Mouse (Mus musculus): Measurements from ENCODE around the gene Clec4a3.
"Not testable (repeated sequence)": the region's sequence is repeated elsewhere in the genome, so short reads cannot be mapped to it uniquely, and the experiment has no call there.

Clec4a3 gene

DNA sequence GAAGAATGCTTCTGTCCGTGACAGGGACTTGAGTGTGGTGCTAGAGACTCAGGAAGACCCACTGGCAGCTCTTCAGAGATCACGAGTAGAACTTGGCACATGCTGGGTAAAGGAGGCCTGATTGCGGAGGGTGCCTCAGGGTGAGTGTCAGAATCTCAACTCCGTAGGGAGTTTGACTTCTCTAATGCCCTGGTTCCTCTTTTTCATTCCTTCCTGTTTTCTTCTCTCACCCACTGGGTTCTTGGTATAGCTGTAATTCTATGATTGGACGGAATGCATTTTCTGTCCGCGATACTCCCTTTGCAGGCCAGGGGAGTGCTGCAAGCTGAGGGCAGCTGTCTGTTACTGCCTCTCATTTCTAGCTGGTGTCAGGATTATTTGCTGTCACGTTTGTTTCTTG lies at the start of gene Clec4a3:
Clec4a3 (plus strand) TSS at position 115 of the 400 bp plus-strand sequence.
- no peak for DNase-seq

DNA sequence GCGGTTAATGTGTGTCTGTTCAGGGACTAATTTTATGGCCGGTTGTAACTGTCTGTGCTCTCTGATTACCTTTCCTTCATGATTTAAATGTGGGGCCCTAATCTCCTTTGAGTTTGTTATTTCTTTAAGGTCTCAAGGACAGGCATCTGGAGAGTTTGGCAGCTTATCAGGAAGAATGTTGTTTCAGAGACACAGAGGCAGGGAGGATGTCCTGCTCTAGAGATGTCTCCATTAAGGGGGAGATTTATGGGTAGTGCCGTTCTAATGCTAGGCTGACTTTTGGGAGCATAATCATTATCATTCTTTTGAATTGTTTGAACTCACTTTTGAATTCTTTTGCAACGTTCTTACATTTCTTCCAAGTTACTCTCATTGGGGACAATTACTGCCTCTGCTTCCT lies 32.4 kb upstream of the Clec4a3 start:
- no peak for DNase-seq

DNA sequence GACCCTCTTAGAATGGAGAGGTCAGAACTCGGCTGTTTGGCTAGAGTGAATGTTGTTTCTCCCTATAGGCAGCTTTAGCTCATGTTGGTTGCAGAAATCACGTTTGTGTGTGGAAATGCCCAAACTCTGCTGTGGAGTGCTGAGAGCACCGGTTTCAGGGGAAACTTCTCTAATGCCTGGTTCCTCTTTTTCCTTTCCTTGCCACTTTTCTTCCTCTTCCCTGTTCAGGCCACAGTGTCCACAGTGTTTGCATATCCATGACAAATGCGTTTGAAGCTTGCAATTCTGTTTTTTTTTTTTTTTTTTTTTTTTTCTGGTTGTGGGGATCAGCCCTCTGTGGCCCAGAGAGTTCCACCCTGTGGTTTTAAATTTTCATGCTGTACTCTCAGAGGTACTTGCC lies 30.9 kb upstream of the Clec4a3 start, which contains the start of gene Clec4a1:
Clec4a1 (plus strand) TSS at position 398 of the 400 bp plus-strand sequence.
- no peak for DNase-seq

DNA sequence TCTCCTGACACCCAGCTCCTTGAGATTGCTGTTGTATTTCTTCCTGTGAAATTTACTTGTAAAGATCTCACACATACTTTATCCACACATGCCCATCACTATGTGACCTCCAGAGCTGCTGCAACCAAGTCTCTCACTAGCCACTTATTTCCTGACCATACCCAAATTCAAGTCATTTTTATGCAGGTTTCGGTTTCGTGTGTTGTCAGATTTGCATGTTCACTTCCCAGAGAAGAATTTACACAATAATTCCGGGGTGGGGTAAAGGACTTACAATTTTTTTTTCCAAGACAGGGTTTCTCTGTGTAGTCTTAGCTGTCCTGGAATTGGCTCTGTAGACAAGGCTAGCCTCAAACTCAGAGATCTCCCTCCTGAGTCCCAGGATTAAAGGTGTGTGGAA lies 17.5 kb upstream of the Clec4a3 start:
- DNase-seq: no peak

DNA sequence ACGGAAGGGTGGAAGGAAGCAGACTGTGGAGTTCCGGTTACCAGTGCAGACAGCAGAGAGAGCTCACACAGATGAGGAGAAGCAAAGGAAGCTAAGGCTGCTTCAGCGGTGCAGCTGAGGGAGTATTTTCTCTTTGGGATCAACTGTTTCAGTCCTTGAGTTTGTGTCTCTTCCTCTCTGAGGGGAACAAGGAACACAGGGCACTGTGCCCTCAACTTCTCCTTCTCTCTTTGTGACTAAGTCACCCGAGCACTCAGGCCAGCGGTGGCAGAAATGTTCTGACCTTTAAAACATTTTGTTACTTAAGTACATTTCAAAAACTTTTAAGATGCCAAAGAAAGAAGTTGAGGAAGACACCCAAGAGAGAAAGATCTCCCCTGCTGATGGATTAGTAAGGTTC lies 12.7 kb upstream of the Clec4a3 start:
- no peak for DNase-seq

DNA sequence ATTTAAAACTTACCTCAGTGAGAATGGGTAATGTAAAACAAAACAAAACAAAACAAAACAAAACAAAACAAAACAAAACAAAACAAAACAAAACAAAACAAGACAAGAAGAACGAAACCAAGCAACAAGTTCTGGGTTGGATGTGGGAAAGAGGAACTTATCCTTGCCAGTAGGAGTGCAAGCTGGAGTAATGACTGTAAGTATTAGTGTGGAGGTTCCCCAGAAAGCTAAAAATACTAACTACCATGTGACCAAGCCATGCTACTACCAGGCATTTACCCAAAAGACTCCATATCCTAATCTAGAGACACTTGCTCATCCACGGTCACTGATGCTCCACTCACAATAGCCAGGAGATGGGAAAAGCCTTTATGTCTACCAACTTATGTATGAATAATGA lies 5.6 kb upstream of the Clec4a3 start:
- DNase-seq: no peak

DNA sequence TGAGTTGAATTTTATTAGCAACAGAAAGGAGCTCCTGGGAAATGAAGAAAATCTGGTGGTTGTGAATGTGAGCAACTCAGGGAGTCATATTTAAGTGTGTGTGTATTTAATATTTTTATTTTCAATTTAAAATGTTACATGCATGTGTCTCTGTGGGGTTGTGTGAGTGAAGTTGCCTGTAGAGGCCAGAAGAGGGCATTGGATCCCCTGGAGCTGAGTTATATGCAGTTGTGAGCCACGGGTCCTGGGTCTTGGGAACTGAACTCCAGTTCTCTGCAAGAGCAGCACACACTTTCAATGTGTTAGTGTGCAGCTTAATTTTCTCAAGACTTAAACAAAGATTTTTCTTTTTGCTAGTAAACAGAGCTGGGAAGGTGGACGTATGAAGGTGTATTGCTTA lies 12.2 kb downstream of the Clec4a3 start:
- DNase-seq: no peak

DNA sequence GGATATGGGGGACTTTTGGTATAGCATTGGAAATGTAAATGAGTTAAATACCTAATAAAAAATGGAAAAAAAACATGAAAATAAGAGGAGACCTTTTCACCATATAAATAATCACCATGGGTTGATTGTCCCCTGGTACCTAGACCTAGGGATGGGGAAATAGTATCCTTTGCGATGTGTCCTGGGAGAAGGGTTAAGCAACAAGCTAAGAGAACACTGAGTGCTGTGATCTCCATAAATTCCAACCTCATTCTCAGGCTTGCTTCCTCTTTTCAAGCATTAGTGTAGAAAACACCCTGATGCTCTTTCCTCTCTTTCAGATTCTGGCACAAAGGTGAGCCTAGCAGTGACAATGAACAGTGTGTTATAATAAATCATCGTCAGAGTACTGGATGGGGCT lies 16.7 kb downstream of the Clec4a3 start:
- no peak for DNase-seq

DNA sequence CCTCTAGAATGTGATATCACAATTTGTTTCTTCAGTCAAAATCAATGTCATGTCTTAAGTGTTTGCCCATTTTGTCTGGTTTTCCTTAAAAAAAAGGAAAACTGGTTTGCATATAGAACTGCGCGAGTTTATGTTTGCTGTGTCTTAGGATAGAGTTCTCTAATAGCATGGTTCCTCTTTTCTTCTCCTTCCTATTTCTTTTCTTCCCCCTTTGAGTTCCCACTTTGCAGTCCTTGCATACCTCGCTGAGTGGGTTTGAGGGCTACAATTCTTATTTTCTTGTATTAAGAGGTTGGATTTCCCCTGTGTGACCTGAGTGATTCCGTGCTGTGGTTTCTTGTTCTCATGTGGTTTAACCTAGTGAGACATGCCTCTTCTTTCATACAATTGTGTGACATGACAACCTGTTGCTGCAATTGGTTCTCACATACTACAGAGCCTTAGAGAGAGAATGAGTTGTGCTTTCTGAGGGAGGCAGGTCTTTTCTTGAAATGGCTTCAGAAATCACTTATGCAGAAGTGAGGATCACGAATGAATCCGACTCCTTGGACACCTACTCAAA lies 37.6 kb downstream of the Clec4a3 start, which contains the start of gene Clec4a4:
Clec4a4 (plus strand) TSS at position 492 of the 562 bp plus-strand sequence.
- no peak for DNase-seq

DNA sequence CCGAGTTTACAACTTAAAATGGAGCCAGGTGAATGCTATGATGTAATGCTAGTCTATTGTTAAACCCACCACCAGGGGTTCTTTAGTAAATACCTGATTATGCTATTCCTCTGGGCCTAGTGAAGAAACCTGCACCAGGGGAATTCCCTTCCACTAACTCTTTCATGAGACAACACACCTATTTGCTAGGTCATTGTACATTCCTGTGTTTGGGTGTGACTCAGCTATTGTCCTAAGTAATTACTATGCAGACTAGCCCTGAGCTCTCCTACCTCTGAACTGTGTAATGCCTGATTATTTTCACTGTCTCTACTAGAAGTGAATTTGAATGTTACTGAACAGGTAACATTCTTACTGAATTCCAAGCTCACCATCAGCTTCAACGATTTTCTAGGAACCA lies 52.4 kb downstream of the Clec4a3 start:
- DNase-seq: not testable (repeated sequence)

DNA sequence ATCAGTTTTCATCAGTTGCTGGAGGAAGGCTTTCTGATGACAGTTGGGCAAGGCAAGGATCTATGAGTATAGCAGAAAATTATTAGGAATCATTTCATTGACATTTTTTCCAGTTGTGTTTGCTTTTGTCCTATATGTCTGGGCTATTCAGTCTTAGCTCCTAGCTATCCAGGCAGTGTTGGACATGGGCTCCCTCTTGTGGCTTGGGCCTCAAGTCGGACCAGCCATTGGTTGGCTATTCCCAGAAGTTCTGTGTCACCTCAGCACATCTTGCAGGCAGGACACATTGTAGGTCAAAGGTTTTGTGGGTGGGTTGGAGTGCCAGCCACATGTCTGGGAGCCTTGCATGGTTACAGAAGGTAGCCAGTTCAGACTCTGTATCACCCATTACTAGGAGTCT lies 53.3 kb downstream of the Clec4a3 start:
- DNase-seq: no peak
